Mouse (Mus musculus) layer of hippocampus, adult 11-12 months (tissue): ENCODE measurements at regions not wholly inside any gene's neighbourhood (a gene's known extent, or its start where the extent isn't known, plus 50 kb on each side); places are given as distances from the start of the nearest gene placed in this dataset.

Experiments used
- DNase-seq: peaks from one replicate; pipeline ENCODE4 v3.0.0; 2022; ENCODE audit warnings: low spot score

DNA sequence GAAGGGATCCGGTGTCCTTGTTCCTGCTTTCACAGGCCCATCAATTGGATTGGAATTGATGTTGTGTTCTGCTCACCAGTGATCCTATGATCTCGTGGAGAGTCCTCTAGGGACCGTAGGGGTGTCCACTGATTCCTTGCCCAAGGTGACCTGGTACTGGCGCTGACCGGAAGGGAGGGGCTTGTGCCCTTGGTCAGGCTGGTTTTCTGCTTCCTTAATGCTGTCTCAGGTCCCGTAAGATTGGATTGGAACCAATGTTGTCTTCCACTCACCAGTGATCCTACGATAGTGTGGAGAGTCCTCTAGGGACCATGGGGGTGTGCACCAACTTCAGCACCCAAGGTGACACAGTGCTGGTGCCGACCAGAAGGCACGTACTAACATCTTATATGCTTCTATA is 324.9 kb upstream of the Ptchd4 start:
- DNase-seq: no peak

GRCm38 (mm10) chr17:42008415-42008814 is 307.3 kb upstream of the Ptchd4 start:
- no peak for DNase-seq

- no peak for DNase-seq
These were observed 291.5 kb upstream of the Ptchd4 start for GRCm38 (mm10) chr17:42024295-42024694.

DNA sequence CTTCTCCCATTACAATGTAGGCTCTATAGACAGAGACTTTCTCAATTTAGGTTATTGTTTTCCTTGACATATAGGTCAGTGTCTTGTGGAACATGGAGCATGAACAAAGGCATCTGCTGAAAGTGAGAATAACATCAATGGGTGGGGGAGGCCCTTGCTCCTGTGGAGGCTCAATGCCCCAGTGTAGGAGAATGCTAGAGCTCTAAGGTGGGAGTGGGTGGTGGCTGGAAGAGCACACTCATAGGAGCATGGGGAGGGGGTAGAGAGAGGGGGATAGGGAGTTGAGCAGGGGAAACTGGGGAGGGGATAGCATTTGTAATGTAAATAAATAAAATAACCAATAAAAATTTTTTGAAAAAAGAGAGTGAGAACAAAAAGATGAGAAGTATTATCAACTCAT is 288.5 kb upstream of the Ptchd4 start:
- DNase-seq: no peak

GRCm38 (mm10) chr17:42029452-42029851 is 286.3 kb upstream of the Ptchd4 start:
- no peak for DNase-seq

DNA sequence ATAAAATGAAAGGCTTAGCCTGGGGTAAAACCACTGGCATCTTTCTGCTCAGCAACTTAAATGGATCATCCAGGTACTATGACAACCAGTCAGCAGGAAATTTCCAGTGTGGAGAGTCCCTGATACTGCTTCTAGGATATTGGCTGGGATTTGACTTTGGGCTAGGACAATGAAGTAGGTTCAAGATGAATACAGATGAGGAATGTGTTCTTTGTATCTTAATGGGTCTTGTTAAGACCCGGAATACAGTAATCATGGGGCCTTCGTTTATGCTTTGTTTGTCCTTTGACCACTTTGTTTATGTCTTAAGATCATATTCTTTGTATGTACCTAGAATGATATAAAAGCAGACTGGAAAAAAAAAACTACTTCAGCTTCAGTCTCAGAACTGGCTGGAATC is 278.7 kb upstream of the Ptchd4 start:
- DNase-seq: no peak

DNA sequence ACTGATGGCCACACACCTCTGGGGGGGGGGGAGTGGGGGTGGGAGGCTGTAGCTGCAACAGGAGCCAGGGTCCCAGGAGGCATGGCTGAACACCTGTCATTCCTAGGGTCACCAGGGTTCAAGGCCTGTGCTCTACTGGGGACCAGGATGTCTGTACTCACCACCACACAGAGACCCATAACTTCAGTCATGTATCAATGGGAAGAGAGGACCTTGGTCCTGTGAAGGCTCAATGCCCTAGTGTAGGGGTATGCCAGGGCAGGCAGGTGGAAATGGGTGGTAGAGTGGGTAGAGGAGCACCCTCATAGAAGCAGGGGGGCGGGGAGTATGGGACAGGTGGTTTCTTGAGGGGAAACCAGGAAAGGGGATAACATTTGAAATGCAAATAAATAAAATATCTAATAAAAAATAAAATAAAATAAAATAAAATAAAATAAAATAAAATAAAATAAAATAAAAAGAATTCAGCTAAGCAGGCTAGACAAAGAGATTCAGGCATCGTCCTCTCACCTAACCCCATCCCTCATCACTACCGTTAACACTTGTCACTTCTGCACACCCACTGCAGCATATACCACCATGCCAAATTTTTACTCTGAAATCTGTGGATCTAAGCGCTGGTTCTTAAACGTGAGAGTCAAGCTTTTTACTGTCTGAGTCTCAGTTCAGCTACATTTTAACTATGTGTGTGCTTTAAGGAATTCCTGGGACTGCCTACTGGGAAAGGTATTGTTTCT is 265.8 kb upstream of the Ptchd4 start:
- DNase-seq: no peak

DNA sequence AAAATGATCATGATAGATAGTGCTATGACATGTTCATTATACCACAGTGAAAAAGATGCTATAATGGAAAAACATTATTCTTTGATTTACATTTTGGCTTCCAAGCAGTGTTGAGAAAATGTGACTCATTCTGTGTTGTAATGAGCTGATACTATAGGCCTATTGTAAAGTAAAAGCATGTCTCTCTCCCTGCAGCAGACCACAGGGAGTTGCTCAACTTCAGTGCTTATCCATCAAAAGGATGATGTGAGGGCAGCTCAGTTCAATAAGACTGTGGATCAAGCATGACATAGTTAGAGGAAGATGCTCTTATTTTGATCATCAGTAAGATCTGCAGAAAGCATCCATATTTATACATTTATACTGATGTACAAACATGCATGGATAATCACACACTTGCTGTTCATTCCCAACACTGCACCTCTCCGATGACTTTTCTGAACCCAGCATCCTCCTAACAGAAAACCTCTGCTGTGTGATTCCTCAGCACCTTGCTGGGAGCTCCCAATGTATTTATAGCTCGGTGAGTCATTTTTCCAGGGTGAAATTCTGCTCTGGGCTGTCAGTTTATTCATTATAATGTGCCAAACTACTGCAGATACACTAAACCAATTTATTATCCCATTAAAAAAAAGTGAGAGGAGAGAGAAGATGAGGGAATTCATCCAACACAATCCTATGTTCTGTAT is 224.8 kb upstream of the Ptchd4 start:
- DNase-seq: no peak

GRCm38 (mm10) chr17:42113684-42114083 is 202.1 kb upstream of the Ptchd4 start:
- no peak for DNase-seq

DNA sequence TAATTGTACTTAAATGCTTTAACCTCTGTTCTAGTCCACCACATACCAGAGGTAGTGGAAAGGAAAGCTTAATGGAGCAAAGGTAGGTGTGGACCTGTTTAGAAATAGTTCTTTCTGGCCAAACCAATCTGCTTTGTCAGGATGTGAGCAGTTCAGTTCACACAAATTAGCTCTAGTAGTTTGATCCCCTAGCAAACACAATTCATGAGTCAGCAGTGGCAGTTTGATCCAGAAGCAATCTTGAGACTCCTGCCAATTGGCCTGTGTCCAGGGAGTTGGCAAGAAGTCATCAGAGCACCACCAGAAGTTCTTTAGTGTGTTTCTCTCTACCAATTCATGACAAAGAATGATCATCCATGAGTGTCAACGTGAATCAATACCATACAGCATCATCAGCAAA is 195.0 kb upstream of the Ptchd4 start:
- peak; percentile 3 for DNase-seq

GRCm38 (mm10) chr17:42126488-42127237 is 189.1 kb upstream of the Ptchd4 start:
- DNase-seq: no peak

DNA sequence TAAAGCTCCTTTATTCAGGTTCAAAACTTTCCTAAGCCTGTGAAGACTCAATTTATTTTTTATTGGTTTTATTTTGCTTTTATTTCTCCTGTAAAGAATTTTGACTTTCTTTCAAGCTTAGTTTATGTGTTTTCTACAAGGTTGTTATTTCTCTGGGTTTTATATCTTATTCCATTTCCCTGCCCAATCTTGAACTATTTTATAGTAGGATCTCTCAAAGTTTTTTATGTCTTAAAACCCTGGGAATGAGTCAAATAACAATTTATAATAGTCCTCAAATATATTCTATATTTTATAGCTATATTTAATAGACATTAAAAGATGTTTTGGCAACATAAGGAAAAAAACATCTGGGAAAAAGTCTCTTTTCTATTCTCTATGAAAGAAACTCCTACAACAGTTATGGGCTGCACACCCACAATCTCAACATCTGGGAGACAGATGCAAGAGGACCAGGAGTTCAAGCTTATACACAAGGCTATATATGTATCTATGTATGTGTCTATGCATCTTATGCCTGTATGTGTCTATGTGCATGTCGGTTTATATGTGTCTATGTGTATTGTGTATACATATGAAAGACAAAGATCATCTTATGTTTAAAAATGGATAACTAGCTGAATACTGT is 146.2 kb upstream of the Ptchd4 start:
- DNase-seq: no peak

DNA sequence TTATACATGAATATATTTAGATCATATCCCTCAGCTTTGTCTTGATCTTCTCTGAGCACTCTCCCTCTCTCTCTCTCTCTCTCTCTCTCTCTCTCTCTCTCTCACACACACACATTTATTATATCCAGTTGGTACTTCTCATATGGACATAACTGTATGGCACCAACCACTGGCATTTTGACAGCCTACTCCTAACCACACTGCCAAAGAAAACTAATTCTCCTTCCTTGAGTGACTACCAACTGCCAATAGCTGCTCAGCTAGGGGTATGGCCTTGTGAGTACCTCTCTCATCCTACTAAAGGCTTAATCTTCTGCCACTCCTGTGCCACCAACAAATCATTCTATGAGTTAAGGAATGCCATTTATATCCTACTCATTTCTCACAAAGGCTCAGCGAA is 127.2 kb upstream of the Ptchd4 start:
- no peak for DNase-seq

- no peak for DNase-seq
These were observed 125.4 kb upstream of the Ptchd4 start for GRCm38 (mm10) chr17:42190206-42190902.
